Mouse (Mus musculus): ENCODE measurements around the gene Dlg4. TPM values are rescaled to one million over a fixed set of nuclear protein-coding genes. Genes with fewer than 3 reads are reported as not detected.
"Not testable (repeated sequence)": the region's sequence is repeated elsewhere in the genome, so short reads cannot be mapped to it uniquely, and the experiment has no call there.

Gene Dlg4
- total RNA-seq, 2 experiments from 2014 or later: 13.2 to 15.5 TPM

GRCm38 (mm10) chr11:69997070-69997509, 19.7 kb upstream of the Dlg4 start:
- DNase-seq: peak; percentile 92

GRCm38 (mm10) chr11:69998567-69999491, 17.9 kb upstream of the Dlg4 start:
- no peak for DNase-seq

- DNase-seq: no peak
Measured at GRCm38 (mm10) chr11:69999666-70000065, 17.1 kb upstream of the Dlg4 start.

GRCm38 (mm10) chr11:70000396-70000898, 16.3 kb upstream of the Dlg4 start, which contains the start of gene Dvl2:
Gene Dvl2, plus strand, starts transcription at chr11:70000595.
- peak; percentile 92 for DNase-seq

GRCm38 (mm10) chr11:70001159-70001558, 15.6 kb upstream of the Dlg4 start:
- DNase-seq: no peak

GRCm38 (mm10) chr11:70001865-70002264, 14.9 kb upstream of the Dlg4 start:
- peak; percentile 64 for DNase-seq

GRCm38 (mm10) chr11:70002471-70002870, 14.3 kb upstream of the Dlg4 start:
- DNase-seq: no peak

GRCm38 (mm10) chr11:70005521-70005920, 11.2 kb upstream of the Dlg4 start:
- DNase-seq: peak; percentile 37

GRCm38 (mm10) chr11:70010033-70010432, 6.7 kb upstream of the Dlg4 start:
- DNase-seq: no peak

GRCm38 (mm10) chr11:70010548-70010947, 6.2 kb upstream of the Dlg4 start:
- no peak for DNase-seq

GRCm38 (mm10) chr11:70010961-70011360, 5.8 kb upstream of the Dlg4 start:
- DNase-seq: no peak

GRCm38 (mm10) chr11:70012931-70013330, 3.8 kb upstream of the Dlg4 start:
- DNase-seq: no peak

- no peak for DNase-seq
Measured at GRCm38 (mm10) chr11:70013408-70013807, 3.3 kb upstream of the Dlg4 start.

GRCm38 (mm10) chr11:70014051-70014450, 2.7 kb upstream of the Dlg4 start:
- DNase-seq: no peak

GRCm38 (mm10) chr11:70014880-70015558, 1.7 kb upstream of the Dlg4 start, which contains the start of gene Acadvl:
Gene Acadvl, minus strand, starts transcription at chr11:70015411.
- DNase-seq: peak; percentile 90

- no peak for DNase-seq
Measured at GRCm38 (mm10) chr11:70015677-70016076, 1.1 kb upstream of the Dlg4 start.

- not testable (repeated sequence) for DNase-seq
Measured at GRCm38 (mm10) chr11:70016177-70016576, 565 bp upstream of the Dlg4 start.

- no peak for DNase-seq
Measured at GRCm38 (mm10) chr11:70017199-70017767, 541 bp downstream of the Dlg4 start.

- peak; percentile 70 for DNase-seq
Measured at GRCm38 (mm10) chr11:70018131-70018990, 1.6 kb downstream of the Dlg4 start.

GRCm38 (mm10) chr11:70019495-70020021, 2.8 kb downstream of the Dlg4 start:
- DNase-seq: no peak

- DNase-seq: no peak
Measured at GRCm38 (mm10) chr11:70020022-70020631, 3.4 kb downstream of the Dlg4 start.
